Mouse (Mus musculus) embryonic facial prominence, embryonic 12.5 days (tissue): Measurements from ENCODE around the gene Hoxb1. TPM values are rescaled to one million over a fixed set of nuclear protein-coding genes. Genes with fewer than 3 reads are reported as not detected.

Experiments
- ATAC-seq: fragments of 200-750 bp; cut with Nextera tagmentation; 2 replicates; pipeline ENCODE4 v1.8.0; 2017; ENCODE audit not compliant: insufficient number of reproducible peaks, insufficient read depth, low FRiP score, low TSS enrichment
- H3K27ac ChIP-seq: fragments of 300-500 bp; sonication (generic); 2 replicates; pipeline ENCODE4 v1.5.1; 2016; ENCODE audit warnings: mild to moderate bottlenecking
- H3K27me3 ChIP-seq: fragments of 300-500 bp; sonication (generic); 2 replicates; pipeline ENCODE4 v1.6.1; 2016; ENCODE audit warnings: mild to moderate bottlenecking, moderate library complexity
- H3K36me3 ChIP-seq: fragments of 300-500 bp; sonication (generic); 2 replicates; pipeline ENCODE4 v1.6.1; 2016; ENCODE audit warnings: mild to moderate bottlenecking
- H3K4me1 ChIP-seq: fragments of 300-500 bp; sonication (generic); 2 replicates; pipeline ENCODE4 v1.6.1; 2016
- H3K4me2 ChIP-seq: fragments of 300-500 bp; sonication (generic); replicated peaks from 2 replicates; pipeline ENCODE4 v1.6.1; 2016; ENCODE audit warnings: mild to moderate bottlenecking, moderate library complexity
- H3K4me3 ChIP-seq: fragments of 300-500 bp; sonication (generic); 2 replicates; pipeline ENCODE4 v1.5.1; 2016; ENCODE audit warnings: mild to moderate bottlenecking
- H3K9ac ChIP-seq: fragments of 300-500 bp; sonication (generic); 2 replicates; pipeline ENCODE4 v1.6.1; 2016; ENCODE audit warnings: mild to moderate bottlenecking, moderate library complexity
- H3K9me3 ChIP-seq: fragments of 300-500 bp; sonication (generic); 2 replicates; pipeline ENCODE4 v1.6.1; 2016; ENCODE audit warnings: mild to moderate bottlenecking, moderate library complexity
- WGBS: fragments of 180-500 bp; shearing (Covaris S2); methylation state at CpG from one replicate; pipeline ENCODE4 v1.1.7; 2016; 5-methylcytosine and 5-hydroxymethylcytosine counted together
- polyA plus RNA-seq: library from polyadenylated mRNA; unstranded; fragments of >200 nt; fragmentation: Nextera tagmentation; extraction: Ambion mirVana; gene quantifications from 2 replicates; pipeline ENCODE4 v1.2.1, GENCODE M21; 2016

The Hoxb1 gene
- polyA plus RNA-seq, 1 experiment from 2014 or later, result 0.08 TPM

DNA sequence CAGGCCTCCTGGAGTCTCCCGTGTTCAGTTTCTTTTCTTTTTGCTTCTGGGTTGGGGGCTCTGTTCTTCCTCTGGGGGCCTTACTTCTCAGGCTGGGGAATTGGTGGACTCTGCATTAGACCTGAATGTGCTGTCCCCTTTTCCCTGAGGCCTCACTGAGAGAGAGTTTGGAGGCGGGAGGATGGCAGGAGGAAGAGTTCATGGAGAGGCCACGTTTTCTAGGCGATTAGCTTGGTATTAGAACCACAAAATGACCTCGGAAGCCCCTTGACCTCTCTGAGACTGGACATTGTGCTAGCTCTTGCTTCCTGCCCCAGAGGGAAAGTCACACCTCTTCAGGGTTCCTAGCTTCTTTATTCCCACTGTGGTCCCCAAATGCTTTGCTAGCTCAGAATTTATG lies 41.4 kb upstream of the Hoxb1 start:
- ATAC-seq, result no peak
- Histone ChIP-seq H3K9me3 (no peaks in the 10 kb centered on the region), H3K4me2 (no peak overlapping the region), H3K4me1 (no peaks in the 10 kb centered on the region), H3K4me3 (peak overlapping the region; percentile 1; the same call in 1 of the 2 replicates), H3K36me3 (no peaks in the 10 kb centered on the region), H3K27me3 (peaks cover 100% of the 10 kb centered on the region), H3K9ac (no peak overlapping the region), H3K27ac (no peak overlapping the region)
- WGBS, result under 1% methylated on average over 5 of the region's 5 CpGs

DNA sequence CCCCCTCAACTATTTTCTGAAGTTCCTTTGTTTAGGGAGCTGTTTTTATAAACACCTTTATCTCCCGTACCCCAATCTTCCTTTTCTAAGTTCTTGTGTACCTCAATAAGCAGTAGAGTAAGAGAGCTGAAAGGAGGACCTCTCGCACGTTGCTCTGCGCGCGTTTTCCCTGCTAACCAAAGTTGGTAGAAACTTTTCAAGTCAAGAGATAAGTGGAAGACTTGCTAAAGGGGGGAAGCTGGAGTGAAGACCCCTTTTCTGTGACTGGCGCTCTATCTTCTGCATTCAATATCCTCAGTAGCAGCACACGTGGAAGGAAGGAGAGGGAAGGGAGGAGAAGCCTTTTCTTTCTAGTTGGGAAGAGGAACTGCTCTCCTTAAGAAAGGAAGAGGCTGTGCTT lies 40.6 kb upstream of the Hoxb1 start:
- H3K27ac ChIP-seq, result no peak overlapping the region
- 4% methylated on average over 8 of the region's 8 CpGs for WGBS
- peaks cover 100% of the 10 kb centered on the region for H3K27me3 ChIP-seq
- no peak overlapping the region for H3K4me3 ChIP-seq
- H3K9me3 ChIP-seq, result no peaks in the 10 kb centered on the region
- no peak overlapping the region for H3K9ac ChIP-seq
- no peak overlapping the region for H3K4me2 ChIP-seq
- H3K36me3 ChIP-seq, result no peaks in the 10 kb centered on the region
- no peaks in the 10 kb centered on the region for H3K4me1 ChIP-seq
- no peak for ATAC-seq

DNA sequence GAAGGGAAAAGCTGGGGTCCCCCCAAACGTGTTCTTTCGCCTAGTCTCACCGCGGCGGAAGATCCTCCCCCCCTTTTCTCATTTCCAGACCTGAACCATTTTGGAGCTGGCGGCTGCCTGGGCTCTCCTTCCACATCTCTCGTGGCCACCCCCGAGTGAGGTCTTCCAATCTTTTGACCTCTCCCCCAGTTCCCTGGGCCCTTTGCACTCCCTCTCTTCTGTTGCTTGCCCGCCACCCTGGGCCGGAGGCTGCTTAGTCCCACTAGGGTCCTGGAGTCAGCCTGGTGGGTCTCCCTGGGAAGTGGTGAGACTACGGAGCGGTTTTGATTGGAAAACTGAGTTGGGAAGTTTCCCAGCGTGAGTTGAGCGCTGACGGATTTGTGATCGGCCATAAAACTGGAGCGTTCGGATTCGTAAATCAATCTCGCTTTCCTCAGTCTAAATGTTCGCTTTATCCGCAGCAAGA lies 39.8 kb upstream of the Hoxb1 start:
- Histone ChIP-seq H3K27me3 (peaks cover 100% of the 10 kb centered on the region), H3K4me2 (no peak overlapping the region), H3K27ac (no peak overlapping the region), H3K4me1 (no peaks in the 10 kb centered on the region), H3K4me3 (no peak overlapping the region), H3K9me3 (no peaks in the 10 kb centered on the region), H3K36me3 (no peaks in the 10 kb centered on the region), H3K9ac (no peak overlapping the region)
- 2% methylated on average over 22 of the region's 22 CpGs for WGBS
- ATAC-seq, result no peak

DNA sequence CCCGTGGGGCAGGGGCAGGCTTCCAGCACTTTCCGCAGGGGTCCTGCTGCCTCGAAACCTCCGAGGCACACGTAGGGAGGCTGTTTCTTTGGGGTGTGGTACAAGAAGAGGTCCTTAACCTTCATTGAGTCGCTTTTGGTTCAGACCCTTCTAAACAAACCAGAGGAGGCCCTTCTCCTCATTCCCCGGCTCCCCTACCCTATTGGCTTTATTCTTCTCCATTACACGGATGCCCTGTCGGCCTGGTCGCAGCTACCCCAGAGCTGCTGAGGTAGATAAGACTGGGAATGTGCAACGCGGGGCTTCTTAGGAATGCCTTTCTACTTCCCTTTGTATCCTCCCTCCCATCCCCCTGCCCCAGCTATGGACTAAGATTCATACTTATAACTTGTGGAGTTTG lies 38.8 kb upstream of the Hoxb1 start:
- no peaks in the 10 kb centered on the region for H3K4me1 ChIP-seq
- no peak overlapping the region for H3K4me2 ChIP-seq
- no peaks in the 10 kb centered on the region for H3K36me3 ChIP-seq
- ATAC-seq, result no peak
- peaks cover 100% of the 10 kb centered on the region for H3K27me3 ChIP-seq
- WGBS, result 1% methylated on average over 12 of the region's 12 CpGs
- H3K9ac ChIP-seq, result no peak overlapping the region
- no peak overlapping the region for H3K27ac ChIP-seq
- no peak overlapping the region for H3K4me3 ChIP-seq
- no peaks in the 10 kb centered on the region for H3K9me3 ChIP-seq

DNA sequence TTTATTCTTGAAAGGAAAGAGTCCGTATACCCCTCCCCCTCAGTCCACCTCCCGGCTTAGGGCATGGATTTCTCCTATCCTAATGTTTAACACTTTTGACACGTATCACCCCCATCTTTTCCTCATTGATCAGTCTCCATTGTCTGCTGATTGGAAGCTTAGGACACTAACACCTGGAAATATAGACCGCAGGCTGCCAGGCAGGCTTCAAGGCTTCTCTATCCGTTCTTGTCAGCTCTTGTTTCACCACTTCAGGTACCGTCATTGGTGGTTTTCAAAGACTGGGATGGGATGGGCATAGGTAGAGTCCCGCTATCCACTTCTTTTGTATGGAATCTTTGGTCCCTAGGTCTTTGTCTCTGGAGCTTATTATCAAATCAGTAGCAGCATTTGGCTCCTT lies 38.4 kb upstream of the Hoxb1 start:
- Histone ChIP-seq H3K4me3 (no peak overlapping the region), H3K9me3 (no peaks in the 10 kb centered on the region), H3K4me2 (no peak overlapping the region), H3K9ac (no peak overlapping the region), H3K27ac (no peak overlapping the region), H3K4me1 (no peaks in the 10 kb centered on the region), H3K27me3 (peaks cover 100% of the 10 kb centered on the region), H3K36me3 (no peaks in the 10 kb centered on the region)
- WGBS, result 3% methylated on average over 7 of the region's 7 CpGs
- no peak for ATAC-seq

DNA sequence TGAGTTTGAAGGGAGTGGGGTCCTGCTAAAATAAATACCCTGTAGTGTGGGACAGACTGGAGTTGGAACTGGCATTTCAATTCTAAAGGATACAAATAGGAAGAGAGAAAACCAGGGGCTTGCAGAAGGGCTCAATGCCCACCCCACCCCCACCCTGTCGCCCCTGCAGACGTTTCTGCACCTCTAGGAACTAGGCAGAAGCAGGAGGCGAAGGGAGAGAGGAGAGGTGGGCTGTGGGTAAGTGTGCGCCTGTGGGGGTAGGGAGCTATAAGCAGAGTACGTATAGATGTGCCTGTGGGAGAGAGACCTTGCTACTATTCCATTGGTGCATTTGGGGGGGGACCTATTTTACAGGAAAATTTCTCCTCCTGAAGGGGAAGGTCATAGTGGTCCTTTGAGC lies 37.8 kb upstream of the Hoxb1 start:
- 1% methylated on average over 5 of the region's 5 CpGs for WGBS
- Histone ChIP-seq H3K9me3 (no peaks in the 10 kb centered on the region), H3K9ac (no peak overlapping the region), H3K4me3 (no peak overlapping the region), H3K27me3 (peaks cover 100% of the 10 kb centered on the region), H3K4me2 (no peak overlapping the region), H3K36me3 (no peaks in the 10 kb centered on the region), H3K4me1 (peaks cover 5% of the 10 kb centered on the region; the same call in 1 of the 2 replicates), H3K27ac (no peak overlapping the region)
- ATAC-seq, result no peak

DNA sequence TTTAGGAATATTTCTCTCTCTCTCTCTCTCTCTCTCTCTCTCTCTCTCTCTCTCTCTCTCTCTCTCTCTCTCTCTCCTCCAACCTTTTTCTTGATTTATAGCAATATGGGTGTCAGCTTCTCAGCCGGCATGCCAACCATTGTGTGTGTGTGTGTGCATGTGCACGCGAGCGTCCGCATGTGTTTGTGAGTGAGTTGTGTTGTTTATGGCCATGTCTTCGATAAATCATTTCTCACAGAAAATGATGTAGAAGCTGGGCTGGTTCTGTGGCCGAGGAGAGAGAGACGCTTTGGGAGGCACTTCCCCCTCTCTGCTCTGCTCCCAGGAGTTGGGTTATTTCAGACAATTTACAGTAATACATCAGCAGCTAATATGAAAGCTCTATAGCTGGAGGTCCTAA lies 36.9 kb upstream of the Hoxb1 start:
- Histone ChIP-seq H3K9ac (no peak overlapping the region), H3K4me3 (no peak overlapping the region), H3K4me2 (no peak overlapping the region), H3K27ac (no peak overlapping the region), H3K4me1 (peaks cover 7% of the 10 kb centered on the region; the same call in 1 of the 2 replicates), H3K36me3 (no peaks in the 10 kb centered on the region), H3K9me3 (no peaks in the 10 kb centered on the region), H3K27me3 (peaks cover 100% of the 10 kb centered on the region)
- ATAC-seq, result no peak
- whole genome bisulfite sequencing, result 2% methylated on average over 8 of the region's 8 CpGs

DNA sequence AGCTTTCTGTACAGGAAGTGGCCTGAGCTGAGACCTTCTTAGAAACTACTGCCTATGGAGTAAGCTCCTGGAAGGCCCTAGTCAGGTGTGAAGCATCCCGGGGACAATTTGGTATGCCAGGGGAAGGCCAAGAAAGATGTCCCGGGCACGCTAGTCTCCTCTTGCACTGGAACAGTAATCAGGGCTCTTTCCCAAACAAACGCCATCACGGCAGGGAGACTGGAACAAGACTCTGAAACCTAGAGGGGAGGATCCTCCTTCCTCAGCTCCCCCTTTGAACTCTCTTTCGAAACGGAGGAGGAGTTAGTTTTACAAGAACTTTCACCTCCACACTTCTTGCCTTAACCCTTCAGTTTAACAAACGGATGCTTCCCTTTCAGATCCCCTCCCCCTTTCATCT lies 33.4 kb upstream of the Hoxb1 start:
- WGBS, result 2% methylated on average over 8 of the region's 8 CpGs
- no peaks in the 10 kb centered on the region for H3K9me3 ChIP-seq
- H3K4me1 ChIP-seq, result peaks cover 7% of the 10 kb centered on the region; the same call in 1 of the 2 replicates
- peak overlapping the region; percentile 34 for H3K4me2 ChIP-seq
- peaks cover 100% of the 10 kb centered on the region for H3K27me3 ChIP-seq
- H3K4me3 ChIP-seq, result peak overlapping the region; percentile 18; the same call in 1 of the 2 replicates
- no peak for ATAC-seq
- H3K27ac ChIP-seq, result no peak overlapping the region
- no peaks in the 10 kb centered on the region for H3K36me3 ChIP-seq
- H3K9ac ChIP-seq, result 0 out of 2 replicates have a peak overlapping the region, but pooled peaks have one; percentile 19

DNA sequence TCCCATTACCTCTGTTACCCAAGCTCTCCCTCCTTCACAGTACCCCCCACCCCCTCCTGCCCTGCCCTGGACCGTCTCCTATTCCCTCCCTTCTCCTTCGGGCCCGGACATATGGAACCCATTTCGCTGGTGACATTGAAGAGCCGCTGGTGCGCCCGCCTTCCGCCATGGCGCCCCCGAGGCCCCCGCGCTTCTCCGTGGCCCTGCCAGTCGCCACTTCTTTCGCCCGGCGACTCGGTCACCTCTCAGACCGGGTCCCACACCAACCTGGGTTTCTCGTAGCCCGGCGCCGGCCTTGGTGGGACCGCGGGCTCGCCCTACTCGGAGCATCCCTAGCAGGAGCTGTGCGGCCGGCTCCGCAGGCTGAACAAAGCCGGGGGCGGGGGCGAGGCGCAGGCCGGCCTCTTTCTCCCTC lies 32.9 kb upstream of the Hoxb1 start:
- Histone ChIP-seq H3K4me3 (peak overlapping the region; percentile 18), H3K9ac (peak overlapping the region; percentile 15; the same call in 1 of the 2 replicates), H3K4me2 (peak overlapping the region; percentile 34), H3K27me3 (peaks cover 100% of the 10 kb centered on the region), H3K36me3 (no peaks in the 10 kb centered on the region), H3K4me1 (peaks cover 7% of the 10 kb centered on the region; the same call in 1 of the 2 replicates), H3K27ac (no peak overlapping the region), H3K9me3 (no peaks in the 10 kb centered on the region)
- 2% methylated on average over 35 of the region's 35 CpGs for WGBS
- no peak for ATAC-seq

DNA sequence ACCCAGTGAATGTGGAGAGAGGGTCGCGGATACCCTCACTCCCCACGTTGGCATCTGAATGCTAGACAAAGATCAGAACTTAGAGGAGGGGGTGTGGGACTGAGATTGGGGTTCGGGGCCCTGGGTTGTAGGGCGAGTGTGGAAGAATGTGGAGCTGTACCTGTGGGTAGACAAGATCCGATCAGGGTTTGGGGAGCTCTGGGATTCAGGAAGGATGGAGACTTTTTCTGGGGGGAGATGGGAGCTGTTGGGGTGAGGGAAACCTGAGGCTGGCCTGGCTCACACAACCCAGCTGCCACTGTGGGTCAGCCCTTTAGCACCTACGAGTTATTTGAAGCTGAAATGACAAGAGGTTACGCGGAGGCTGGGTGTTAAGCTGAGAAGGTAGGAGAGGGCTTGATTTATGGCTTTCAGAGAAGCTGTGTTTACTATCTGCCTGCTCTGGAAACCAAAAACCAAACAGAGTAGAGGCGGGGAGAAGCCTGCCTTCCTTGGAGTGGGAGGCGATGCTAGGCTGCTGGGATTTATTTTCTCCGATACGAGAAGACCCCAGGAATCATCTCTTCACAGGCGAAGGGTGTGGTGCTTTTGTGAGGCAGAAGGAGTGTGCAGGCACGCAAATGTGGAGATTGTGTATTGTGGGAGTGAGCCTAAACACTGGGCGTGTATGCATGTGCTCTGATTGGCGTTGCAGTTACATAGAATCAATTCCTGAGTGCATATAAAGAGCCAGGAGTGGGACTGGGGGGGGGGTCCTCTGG lies 32.1 kb upstream of the Hoxb1 start:
- Histone ChIP-seq H3K27me3 (peaks cover 100% of the 10 kb centered on the region), H3K9me3 (no peaks in the 10 kb centered on the region), H3K4me1 (peaks cover 7% of the 10 kb centered on the region; the same call in 1 of the 2 replicates), H3K36me3 (no peaks in the 10 kb centered on the region), H3K27ac (no peak overlapping the region), H3K4me2 (peak overlapping the region; percentile 34; the same call in 1 of the 2 replicates), H3K9ac (0 out of 2 replicates have a peak overlapping the region, but pooled peaks have one; percentile 15), H3K4me3 (peak overlapping the region; percentile 18; the same call in 1 of the 2 replicates)
- ATAC-seq, result no peak
- WGBS, result 2% methylated on average over 17 of the region's 17 CpGs

DNA sequence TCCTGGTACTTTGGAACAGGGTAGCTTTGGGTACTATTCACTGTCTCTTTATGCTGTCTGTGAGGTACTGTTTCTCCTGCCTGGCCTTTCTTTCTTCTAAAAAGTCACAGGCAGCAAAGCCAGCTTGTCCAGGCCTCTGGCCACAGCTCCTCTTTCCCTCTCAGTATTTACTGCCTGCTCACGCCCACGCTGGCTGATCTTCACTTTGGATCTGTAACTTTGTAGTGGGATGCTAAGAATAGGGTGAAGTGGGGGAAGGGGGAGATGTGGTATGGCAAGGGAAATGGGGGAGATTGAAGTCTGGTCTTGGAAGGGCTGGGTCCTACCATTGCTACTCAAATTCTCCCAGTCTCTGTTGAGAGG lies 31.6 kb upstream of the Hoxb1 start:
- Histone ChIP-seq H3K9me3 (no peaks in the 10 kb centered on the region), H3K27ac (no peak overlapping the region), H3K4me3 (no peak overlapping the region), H3K9ac (no peak overlapping the region), H3K36me3 (no peaks in the 10 kb centered on the region), H3K4me2 (no peak overlapping the region), H3K4me1 (peaks cover 7% of the 10 kb centered on the region; the same call in 1 of the 2 replicates), H3K27me3 (peaks cover 100% of the 10 kb centered on the region)
- ATAC-seq, result no peak
- WGBS, result 3% methylated on average over 2 of the region's 2 CpGs

DNA sequence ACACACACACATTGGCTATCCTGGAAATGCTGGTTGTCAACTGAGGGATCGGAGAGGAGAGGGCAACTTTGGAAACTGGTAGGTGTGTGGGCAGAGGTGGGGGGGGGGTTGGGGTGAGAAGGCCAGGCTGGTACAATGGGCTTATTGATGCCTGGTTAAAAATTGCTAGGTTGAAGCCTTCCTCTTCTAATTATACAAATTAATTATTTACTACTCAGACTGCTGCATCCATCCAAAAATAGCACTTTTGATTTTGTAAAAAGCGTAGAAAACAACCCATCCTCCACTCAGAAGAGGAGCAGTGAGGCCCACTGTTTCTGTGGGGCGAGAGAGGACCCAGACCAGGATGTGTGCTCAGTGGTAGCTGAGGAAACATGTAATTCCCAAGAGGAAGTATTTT lies 30.6 kb upstream of the Hoxb1 start:
- Histone ChIP-seq H3K27me3 (peaks cover 100% of the 10 kb centered on the region), H3K9ac (no peak overlapping the region), H3K4me2 (no peak overlapping the region), H3K4me1 (peaks cover 7% of the 10 kb centered on the region; the same call in 1 of the 2 replicates), H3K4me3 (no peak overlapping the region), H3K36me3 (no peaks in the 10 kb centered on the region), H3K27ac (no peak overlapping the region), H3K9me3 (no peaks in the 10 kb centered on the region)
- no peak for ATAC-seq
- 16% methylated on average over 3 of the region's 3 CpGs for WGBS
